Mouse (Mus musculus) megakaryocyte, embryonic 14.5 days (primary cell): ENCODE results near the gene 1700023F06Rik.

Experiments
- FLI1 ChIP-seq: IDR thresholded peaks from 2 replicates; pipeline ENCODE4 v1.6.1; 2012; ENCODE audit warnings: low read length, inconsistent platforms, mixed read lengths
- GATA1 ChIP-seq: IDR thresholded peaks from 3 replicates; pipeline ENCODE4 v1.6.1; 2012; ENCODE audit warnings: mixed read lengths, low read length, inconsistent platforms, borderline replicate concordance

GRCm38 (mm10) chr11:103217790-103218516 is 9.6 kb upstream of the 1700023F06Rik start, which contains the start of gene Spata32:
- no peak for TF ChIP-seq FLI1
- TF ChIP-seq GATA1, result no peak
